Mouse (Mus musculus) thymus, adult 2 months (tissue): ENCODE measurements around the gene Boc.

ENCODE experiments used
- CTCF ChIP-seq: fragments of 200-500 bp; IDR thresholded peaks from 2 replicates; pipeline ENCODE4 v1.5.1; 2012; ENCODE audit warnings: mild to moderate bottlenecking, control low read depth, low read length, moderate library complexity, borderline replicate concordance; ENCODE audit not compliant: control insufficient read depth, poor library complexity, insufficient read depth; ENCODE audit errors: extremely low read depth
- POLR2A ChIP-seq: fragments of 200-500 bp; IDR thresholded peaks from 2 replicates; pipeline ENCODE4 v1.6.1; 2012; ENCODE audit warnings: mild to moderate bottlenecking, low read length, control low read depth, moderate library complexity; ENCODE audit not compliant: control insufficient read depth, poor library complexity, insufficient read depth; ENCODE audit errors: extremely low read depth

DNA sequence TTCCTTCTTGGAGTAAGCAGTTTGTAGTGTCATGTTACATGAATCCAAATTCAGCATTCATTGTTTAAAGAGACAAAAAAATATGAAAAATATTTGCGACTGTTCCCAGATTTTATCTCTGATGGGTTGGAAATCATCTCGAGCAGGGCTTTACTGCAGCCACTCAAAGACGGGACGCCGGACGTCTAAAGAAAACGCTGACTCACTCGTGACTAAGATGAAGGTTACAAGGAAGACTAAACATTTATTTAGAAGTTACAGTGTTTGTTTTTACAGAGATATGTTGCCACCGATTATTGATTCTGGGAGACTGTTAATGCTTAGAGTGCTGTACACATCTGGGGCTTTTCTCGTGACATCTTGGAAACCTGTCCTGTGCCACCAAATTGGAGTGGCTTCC is 73.9 kb downstream of the Boc start:
- TF ChIP-seq POLR2A (no peak), CTCF (no peak)
